Mouse (Mus musculus) liver, postnatal 0 days (tissue): ENCODE data around the gene Gjd3.

Experiments used
- CTCF ChIP-seq: sonication (generic); IDR thresholded peaks from 2 replicates; pipeline ENCODE4 v1.5.1; 2016; ENCODE audit warnings: antibody characterized with exemption, low read depth
- EP300 ChIP-seq: IDR thresholded peaks from 2 replicates; pipeline ENCODE4 v1.6.1; 2016; ENCODE audit warnings: antibody characterized with exemption, low read depth, mild to moderate bottlenecking

DNA sequence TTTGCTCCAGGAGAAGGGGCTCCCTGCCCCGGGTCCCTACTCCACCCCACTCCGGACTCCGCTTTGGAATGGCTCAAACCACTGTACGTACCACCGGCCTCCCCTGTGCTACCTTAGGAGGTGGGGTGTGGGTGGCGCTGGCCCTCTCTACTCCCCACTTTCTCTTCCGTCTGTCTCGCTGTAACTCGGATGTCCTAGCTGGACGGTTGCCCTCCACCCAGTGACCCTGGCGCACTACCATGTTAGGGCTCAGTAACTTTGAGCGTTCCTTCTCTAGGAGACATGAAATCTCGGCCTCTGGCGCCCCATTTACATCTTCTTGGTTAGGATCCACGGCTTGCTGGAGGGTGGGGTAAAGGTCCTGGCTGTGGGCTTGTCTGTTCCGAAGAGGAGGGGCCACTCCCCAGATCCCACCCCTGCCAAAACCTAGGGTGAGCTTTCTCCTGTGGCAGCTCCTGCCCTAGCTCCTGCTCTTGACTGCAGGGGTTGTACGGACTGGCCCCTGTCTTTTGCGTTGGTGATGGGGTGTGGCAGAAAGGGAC lies 21.7 kb downstream of the Gjd3 start:
- TF ChIP-seq CTCF (no peak), EP300 (no peak)
